Mouse (Mus musculus): Measurements from ENCODE around the gene Nos3.

- TF ChIP-seq MAFK (IDR thresholded peaks at IDR 0.05; ENCODE audit: insufficient replicate concordance, low read length) (no peak), USF1 (IDR thresholded peaks at IDR 0.05; ENCODE audit: low read depth, low read length) (no peak), POLR2A (IDR thresholded peaks at IDR 0.05; ENCODE audit: low read depth, low read length) (no peak), MXI1 (IDR thresholded peaks at IDR 0.05; ENCODE audit: low read depth, low read length) (no peak), E2F4 (IDR thresholded peaks at IDR 0.05; ENCODE audit: insufficient replicate concordance, low read depth, low read length) (no peak)
These were observed 21.4 kb downstream of the Nos3 start for GRCm38 (mm10) chr5:24385887-24386550.

Measured in CH12.LX (cell line).